Mouse (Mus musculus) megakaryocyte, embryonic 14.5 days (primary cell): Measurements from ENCODE around the gene Lacc1.

Experiments used
- FLI1 ChIP-seq: IDR thresholded peaks from 2 replicates; pipeline ENCODE4 v1.6.1; 2012; ENCODE audit warnings: low read length, inconsistent platforms, mixed read lengths
- GATA1 ChIP-seq: IDR thresholded peaks from 3 replicates; pipeline ENCODE4 v1.6.1; 2012; ENCODE audit warnings: mixed read lengths, low read length, inconsistent platforms, borderline replicate concordance

DNA sequence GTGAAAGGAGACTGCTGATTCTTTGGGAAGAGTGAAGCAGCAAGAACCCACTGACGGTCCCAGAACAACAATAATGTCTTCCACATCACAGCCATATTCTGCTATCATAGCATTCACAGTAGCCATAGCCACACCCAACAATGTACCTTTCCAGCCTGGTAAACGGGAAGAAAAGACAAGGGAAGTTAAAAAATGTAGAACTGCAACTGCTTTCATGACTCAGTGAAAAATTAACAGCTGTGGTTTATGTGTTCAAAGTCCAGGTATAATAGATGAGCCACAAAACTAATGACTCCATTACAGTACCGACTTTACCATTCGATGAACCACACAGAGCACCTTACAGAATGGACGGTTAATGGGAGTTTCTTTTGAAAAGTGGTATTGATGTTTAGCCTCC, 5.9 kb downstream of the Lacc1 start:
- no peak for TF ChIP-seq GATA1
- no peak for TF ChIP-seq FLI1
